Mouse (Mus musculus): ENCODE measurements at regions not wholly inside any gene's neighbourhood (a gene's known extent, or its start where the extent isn't known, plus 50 kb on each side); places are given as distances from the start of the nearest gene placed in this dataset.

GRCm38 (mm10) chr17:52036479-52036878 is 203.4 kb upstream of the Satb1 start:
- no peak for DNase-seq (ENCODE audit: low spot score in 2 of 2)

GRCm38 (mm10) chr17:52031079-52031478 is 198.0 kb upstream of the Satb1 start:
- DNase-seq (ENCODE audit: low spot score in 2 of 2) = no peak

GRCm38 (mm10) chr17:51986920-51987319 is 153.8 kb upstream of the Satb1 start:
- DNase-seq (ENCODE audit: low spot score in 2 of 2) = no peak

GRCm38 (mm10) chr17:51986212-51986611 is 153.1 kb upstream of the Satb1 start:
- no peak for DNase-seq (ENCODE audit: low spot score in 2 of 2)

GRCm38 (mm10) chr17:51979126-51979525 is 146.0 kb upstream of the Satb1 start:
- no peak for DNase-seq (ENCODE audit: low spot score in 2 of 2)

GRCm38 (mm10) chr17:51971444-51971843 is 138.4 kb upstream of the Satb1 start:
- DNase-seq (ENCODE audit: low spot score in 2 of 2) = no peak

GRCm38 (mm10) chr17:51966573-51967284 is 133.6 kb upstream of the Satb1 start:
- no peak for DNase-seq (ENCODE audit: low spot score in 2 of 2)

- DNase-seq (ENCODE audit: low spot score in 2 of 2) = no peak
These were observed 129.5 kb upstream of the Satb1 start for GRCm38 (mm10) chr17:51962529-51963110.

GRCm38 (mm10) chr17:51961337-51961736 is 128.2 kb upstream of the Satb1 start:
- no peak for DNase-seq (ENCODE audit: low spot score in 2 of 2)

- DNase-seq (ENCODE audit: low spot score in 2 of 2) = no peak
These were observed 123.2 kb upstream of the Satb1 start for GRCm38 (mm10) chr17:51956275-51956674.

- no peak for DNase-seq (ENCODE audit: low spot score in 2 of 2)
These were observed 104.6 kb upstream of the Satb1 start for GRCm38 (mm10) chr17:51937707-51938106.

GRCm38 (mm10) chr17:51936071-51936470 is 103.0 kb upstream of the Satb1 start:
- no peak for DNase-seq (ENCODE audit: low spot score in 2 of 2)

- no peak for DNase-seq (ENCODE audit: low spot score in 2 of 2)
These were observed 93.3 kb upstream of the Satb1 start for GRCm38 (mm10) chr17:51926392-51926791.

GRCm38 (mm10) chr17:51907031-51907430 is 73.9 kb upstream of the Satb1 start:
- no peak for DNase-seq (ENCODE audit: low spot score in 2 of 2)

GRCm38 (mm10) chr17:51906418-51906817 is 73.3 kb upstream of the Satb1 start:
- DNase-seq (ENCODE audit: low spot score in 2 of 2) = no peak

- DNase-seq (ENCODE audit: low spot score in 2 of 2) = no peak
These were observed 70.8 kb upstream of the Satb1 start for GRCm38 (mm10) chr17:51903885-51904284.

GRCm38 (mm10) chr17:51899376-51899775 is 66.3 kb upstream of the Satb1 start:
- DNase-seq (ENCODE audit: low spot score in 2 of 2) = no peak

- DNase-seq (ENCODE audit: low spot score in 2 of 2) = no peak
These were observed 63.1 kb upstream of the Satb1 start for GRCm38 (mm10) chr17:51896160-51896559.

GRCm38 (mm10) chr17:51894278-51894677 is 61.2 kb upstream of the Satb1 start:
- no peak for DNase-seq (ENCODE audit: low spot score in 2 of 2)

- DNase-seq (ENCODE audit: low spot score in 2 of 2) = no peak
These were observed 59.8 kb upstream of the Satb1 start for GRCm38 (mm10) chr17:51892856-51893255.

- DNase-seq (ENCODE audit: low spot score in 2 of 2) = no peak
These were observed 59.1 kb upstream of the Satb1 start for GRCm38 (mm10) chr17:51892159-51892558.

All from urinary bladder, postnatal 36 days (tissue).